Mouse (Mus musculus): ENCODE measurements around the gene Epb41l5. TPM values are rescaled to one million over a fixed set of nuclear protein-coding genes. Genes with fewer than 3 reads are reported as not detected.

Gene Epb41l5
- polyA plus RNA-seq, 1 experiment from 2014 or later: 16.8 TPM

DNA sequence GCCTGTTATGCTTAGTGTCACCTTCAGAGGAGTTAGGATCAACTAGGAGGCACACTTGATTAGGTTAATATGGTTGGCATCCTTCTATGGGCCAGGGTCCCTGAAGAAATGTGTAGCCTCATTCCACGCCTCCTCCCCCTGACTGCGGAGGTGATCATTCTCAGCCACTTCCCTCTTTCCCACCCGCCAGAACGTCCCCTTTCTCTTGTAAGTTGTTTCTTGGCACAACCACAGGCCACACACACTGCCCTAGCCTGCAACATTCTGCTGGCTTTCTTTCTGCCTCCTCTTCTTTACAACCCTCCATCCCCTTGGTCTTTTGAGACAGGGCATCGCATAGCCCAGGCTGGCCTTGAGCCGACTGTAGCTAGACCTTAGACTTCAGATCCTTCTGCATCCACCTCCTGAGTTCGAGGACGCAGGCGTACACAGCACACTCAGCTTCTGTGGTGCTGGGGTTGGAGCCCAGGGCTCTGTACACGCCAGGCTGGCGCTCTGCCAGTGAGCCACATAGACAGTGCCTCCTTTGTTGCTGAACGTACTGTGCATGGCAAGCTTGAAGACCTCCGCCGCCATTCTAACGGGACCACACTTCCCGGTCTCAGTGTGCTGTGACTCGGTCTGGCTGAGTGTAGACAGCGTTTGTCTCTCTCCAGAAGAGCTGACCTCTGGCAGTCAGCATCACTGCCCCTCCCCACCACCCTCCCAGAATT is 115.6 kb downstream of the Epb41l5 start:
- Histone ChIP-seq H3K36me3 (ENCODE audit: control insufficient read depth, insufficient read depth, low read length) (peaks cover 17% of the 10 kb centered on the region), H3K9ac (ENCODE audit: low read length) (no peak overlapping the region), H3K27ac (ENCODE audit: low read depth, low read length) (0 out of 2 replicates have a peak overlapping the region, but pooled peaks have one; percentile 15), H3K27me3 (replicated peaks; ENCODE audit: control insufficient read depth, insufficient read depth, low read length) (no peaks in the 10 kb centered on the region), H3K4me1 (ENCODE audit: control insufficient read depth, insufficient read depth, low read length) (no peaks in the 10 kb centered on the region), H3K4me2 (ENCODE audit: low read length) (no peak overlapping the region), H3K9me3 (replicated peaks; ENCODE audit: control insufficient read depth, low read length) (0 out of 2 replicates have a peak, but pooled peaks cover 3% of the 10 kb centered on the region), H3K4me3 (ENCODE audit: low read depth, low read length) (no peak overlapping the region)
- ATAC-seq: peak; percentile 81
- DNase-seq (ENCODE audit: low spot score): peak; percentile 77
- WGBS: 55% methylated on average over 18 of the region's 18 CpGs

DNA sequence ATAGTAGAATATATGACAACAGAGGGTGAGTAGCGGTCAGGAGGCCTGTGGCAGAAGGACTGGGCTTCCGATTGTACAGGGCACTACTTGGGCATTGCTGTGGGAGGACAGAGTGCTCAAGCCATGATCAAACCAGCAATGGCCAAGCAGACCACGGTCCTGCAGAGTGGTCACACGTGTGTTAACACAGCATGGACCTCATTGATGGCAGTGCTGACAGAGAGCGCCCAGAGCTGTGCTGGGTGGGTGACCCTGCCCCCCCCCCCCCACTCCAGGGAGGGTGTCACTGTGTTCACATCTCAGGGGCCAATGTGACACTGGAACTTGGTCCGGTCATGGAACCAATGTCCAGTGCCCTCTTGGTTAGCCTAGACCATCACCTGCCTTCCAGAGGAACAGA is 116.6 kb downstream of the Epb41l5 start:
- Histone ChIP-seq H3K9ac (ENCODE audit: low read length) (no peak overlapping the region), H3K27ac (ENCODE audit: low read depth, low read length) (no peak overlapping the region), H3K4me3 (ENCODE audit: low read depth, low read length) (no peak overlapping the region), H3K27me3 (replicated peaks; ENCODE audit: control insufficient read depth, insufficient read depth, low read length) (no peaks in the 10 kb centered on the region), H3K36me3 (ENCODE audit: control insufficient read depth, insufficient read depth, low read length) (peaks cover 22% of the 10 kb centered on the region), H3K4me2 (ENCODE audit: low read length) (no peak overlapping the region), H3K4me1 (ENCODE audit: control insufficient read depth, insufficient read depth, low read length) (no peaks in the 10 kb centered on the region), H3K9me3 (replicated peaks; ENCODE audit: control insufficient read depth, low read length) (0 out of 2 replicates have a peak, but pooled peaks cover 3% of the 10 kb centered on the region)
- ATAC-seq (no peak), DNase-seq (ENCODE audit: low spot score) (no peak)
- 95% methylated on average over 6 of the region's 6 CpGs for WGBS

- H3K36me3 ChIP-seq (ENCODE audit: control insufficient read depth, insufficient read depth, low read length): peaks cover 22% of the 10 kb centered on the region
- no peak overlapping the region for H3K4me3 ChIP-seq (ENCODE audit: low read depth, low read length)
- H3K9ac ChIP-seq (ENCODE audit: low read length): no peak overlapping the region
- H3K9me3 ChIP-seq (replicated peaks; ENCODE audit: control insufficient read depth, low read length): 0 out of 2 replicates have a peak, but pooled peaks cover 3% of the 10 kb centered on the region
- H3K4me1 ChIP-seq (ENCODE audit: control insufficient read depth, insufficient read depth, low read length): peaks cover 5% of the 10 kb centered on the region
- ATAC-seq: no peak
- no peak for DNase-seq (ENCODE audit: low spot score)
- no peak overlapping the region for H3K27ac ChIP-seq (ENCODE audit: low read depth, low read length)
- WGBS: 92% methylated on average over 13 of the region's 13 CpGs
- H3K27me3 ChIP-seq (replicated peaks; ENCODE audit: control insufficient read depth, insufficient read depth, low read length): no peaks in the 10 kb centered on the region
- no peak overlapping the region for H3K4me2 ChIP-seq (ENCODE audit: low read length)
Observed at GRCm38 (mm10) chr1:119530941-119531340, 117.9 kb downstream of the Epb41l5 start.

DNA sequence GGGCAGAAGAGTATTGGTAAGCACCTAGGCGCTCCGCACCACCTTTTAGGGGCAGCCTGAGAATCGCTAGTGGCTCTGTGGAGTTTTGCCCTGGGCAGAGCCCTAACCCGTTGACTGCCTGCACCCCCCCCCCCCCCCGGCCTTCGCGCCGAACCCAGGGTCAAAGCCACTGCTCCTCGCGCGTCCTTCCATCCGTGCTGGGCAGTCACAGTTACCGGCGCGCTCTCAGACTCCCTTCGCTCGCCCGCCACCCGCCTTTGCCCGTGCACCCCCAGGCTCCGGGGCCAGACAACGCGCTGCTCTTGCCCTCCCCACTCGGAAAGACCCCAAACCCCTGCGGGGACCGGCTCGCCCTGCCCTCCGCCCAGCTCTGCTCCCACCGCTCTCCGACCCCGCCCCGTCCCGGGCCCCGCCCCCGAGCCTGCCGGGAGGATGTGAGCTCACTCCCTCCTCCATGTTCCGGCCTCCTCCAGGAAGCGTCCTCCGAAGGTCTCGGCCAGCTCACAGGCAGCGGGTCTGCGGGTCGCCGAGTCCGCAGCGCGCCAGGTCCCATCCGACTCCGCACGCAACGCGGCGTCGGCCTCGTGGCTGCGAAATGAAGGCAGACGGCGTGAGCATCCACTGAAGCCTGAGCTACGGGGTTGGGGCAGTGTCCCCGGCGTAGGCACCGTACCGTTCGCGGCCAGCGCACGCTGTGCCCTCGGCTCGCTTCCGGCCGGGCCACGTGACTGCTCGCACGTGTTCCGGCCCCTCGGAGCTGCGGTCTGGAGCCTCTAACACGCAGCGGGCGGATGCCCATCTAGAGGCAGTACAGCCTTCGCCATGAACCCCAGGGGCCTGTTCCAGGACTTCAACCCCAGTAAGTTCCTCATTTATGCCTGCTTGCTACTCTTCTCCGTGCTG is 122.9 kb downstream of the Epb41l5 start, which contains the start of gene Tmem185b:
Gene Tmem185b (plus strand): TSS at position 472 of the 903 bp plus-strand sequence.
- H3K36me3 ChIP-seq (ENCODE audit: control insufficient read depth, insufficient read depth, low read length): peaks cover 22% of the 10 kb centered on the region

DNA sequence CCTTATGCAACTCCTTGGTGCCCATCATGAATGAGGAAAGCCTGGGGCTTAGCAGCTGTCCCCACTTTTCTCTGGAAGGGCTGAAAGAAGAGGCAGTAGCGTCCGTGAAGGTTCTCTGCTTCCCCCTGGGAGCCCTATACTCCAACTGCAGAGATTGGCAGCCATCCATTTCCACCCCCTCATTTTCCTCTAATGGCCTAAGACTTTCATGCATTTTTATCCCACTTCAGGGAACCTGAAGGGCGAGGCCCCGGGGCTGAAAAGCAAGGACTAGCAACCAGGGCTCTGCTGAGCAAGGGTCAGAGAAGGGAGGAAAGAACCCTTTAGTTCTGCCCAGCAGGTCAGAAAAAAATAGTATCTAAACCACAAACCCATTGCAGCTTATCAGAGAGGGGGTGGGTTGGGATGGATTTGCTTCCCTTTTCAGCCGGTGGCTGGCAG is 123.8 kb downstream of the Epb41l5 start:
- H3K9me3 ChIP-seq (replicated peaks; ENCODE audit: control insufficient read depth, low read length): 0 out of 2 replicates have a peak, but pooled peaks cover 3% of the 10 kb centered on the region
- no peaks in the 10 kb centered on the region for H3K27me3 ChIP-seq (replicated peaks; ENCODE audit: control insufficient read depth, insufficient read depth, low read length)
- peaks cover 14% of the 10 kb centered on the region for H3K4me1 ChIP-seq (ENCODE audit: control insufficient read depth, insufficient read depth, low read length)
- 6% methylated on average over 5 of the region's 5 CpGs for WGBS
- peak overlapping the region; percentile 64 for H3K4me3 ChIP-seq (ENCODE audit: low read depth, low read length)
- ATAC-seq: no peak
- H3K9ac ChIP-seq (ENCODE audit: low read length): peak overlapping the region; percentile 86
- H3K27ac ChIP-seq (ENCODE audit: low read depth, low read length): no peak overlapping the region
- DNase-seq (ENCODE audit: low spot score): peak; percentile 65
- peaks cover 22% of the 10 kb centered on the region for H3K36me3 ChIP-seq (ENCODE audit: control insufficient read depth, insufficient read depth, low read length)
- peak overlapping the region; percentile 88 for H3K4me2 ChIP-seq (ENCODE audit: low read length)

More for the DNA sequence above, 122.9 kb downstream of the Epb41l5 start, which contains the start of gene Tmem185b:
- 2% methylated on average over 72 of the region's 82 CpGs for WGBS
- DNase-seq (ENCODE audit: low spot score): peak; percentile 88
- H3K4me3 ChIP-seq (ENCODE audit: low read depth, low read length): peak within 1 kb of the TSS; percentile 64
- peaks cover 14% of the 10 kb centered on the region for H3K4me1 ChIP-seq (ENCODE audit: control insufficient read depth, insufficient read depth, low read length)
- H3K9ac ChIP-seq (ENCODE audit: low read length): peak within 1 kb of the TSS; percentile 86
- H3K27me3 ChIP-seq (replicated peaks; ENCODE audit: control insufficient read depth, insufficient read depth, low read length): no peaks in the 10 kb centered on the region
- H3K27ac ChIP-seq (ENCODE audit: low read depth, low read length): peak within 1 kb of the TSS; percentile 78
- peak within 1 kb of the TSS; percentile 88 for H3K4me2 ChIP-seq (ENCODE audit: low read length)
- H3K9me3 ChIP-seq (replicated peaks; ENCODE audit: control insufficient read depth, low read length): 0 out of 2 replicates have a peak, but pooled peaks cover 3% of the 10 kb centered on the region
- peak; percentile 98 for ATAC-seq

GRCm38 (mm10) chr1:119523826-119524225 is 125.0 kb downstream of the Epb41l5 start:
- WGBS: 90% methylated on average over 7 of the region's 7 CpGs
- peaks cover 14% of the 10 kb centered on the region for H3K4me1 ChIP-seq (ENCODE audit: control insufficient read depth, insufficient read depth, low read length)
- ATAC-seq (no peak), DNase-seq (ENCODE audit: low spot score) (no peak)
- peaks cover 11% of the 10 kb centered on the region for H3K36me3 ChIP-seq (ENCODE audit: control insufficient read depth, insufficient read depth, low read length)
- no peaks in the 10 kb centered on the region for H3K27me3 ChIP-seq (replicated peaks; ENCODE audit: control insufficient read depth, insufficient read depth, low read length)
- H3K4me3 ChIP-seq (ENCODE audit: low read depth, low read length): no peak overlapping the region
- H3K9me3 ChIP-seq (replicated peaks; ENCODE audit: control insufficient read depth, low read length): 0 out of 2 replicates have a peak, but pooled peaks cover under 1% of the 10 kb centered on the region
- H3K4me2 ChIP-seq (ENCODE audit: low read length): no peak overlapping the region
- no peak overlapping the region for H3K27ac ChIP-seq (ENCODE audit: low read depth, low read length)
- no peak overlapping the region for H3K9ac ChIP-seq (ENCODE audit: low read length)

DNA sequence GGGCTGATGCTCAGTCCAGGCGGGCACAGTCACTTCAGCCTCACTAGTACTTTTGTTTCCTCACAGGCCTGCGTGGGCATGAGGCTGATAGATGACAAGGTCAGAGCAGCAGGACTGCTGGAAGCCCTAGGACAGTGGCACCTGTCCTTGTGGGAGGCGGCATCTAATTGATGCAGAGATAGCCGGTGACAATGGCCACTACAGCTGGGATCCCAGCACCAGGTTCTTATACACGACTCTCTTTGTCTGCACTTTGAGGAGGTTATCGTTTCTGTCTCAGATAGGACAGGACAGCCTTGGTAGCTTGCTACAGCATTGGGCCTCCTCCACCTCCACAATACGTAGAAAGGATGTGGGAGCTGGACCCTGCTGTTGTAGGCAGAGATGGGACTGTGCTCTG is 125.4 kb downstream of the Epb41l5 start:
- no peaks in the 10 kb centered on the region for H3K9me3 ChIP-seq (replicated peaks; ENCODE audit: control insufficient read depth, low read length)
- 81% methylated on average over 7 of the region's 7 CpGs for WGBS
- peaks cover 7% of the 10 kb centered on the region for H3K36me3 ChIP-seq (ENCODE audit: control insufficient read depth, insufficient read depth, low read length)

GRCm38 (mm10) chr1:119522726-119523125 is 126.1 kb downstream of the Epb41l5 start:
- Histone ChIP-seq H3K4me1 (ENCODE audit: control insufficient read depth, insufficient read depth, low read length) (peaks cover 14% of the 10 kb centered on the region), H3K27me3 (replicated peaks; ENCODE audit: control insufficient read depth, insufficient read depth, low read length) (no peaks in the 10 kb centered on the region), H3K4me2 (ENCODE audit: low read length) (no peak overlapping the region), H3K9me3 (replicated peaks; ENCODE audit: control insufficient read depth, low read length) (no peaks in the 10 kb centered on the region), H3K4me3 (ENCODE audit: low read depth, low read length) (no peak overlapping the region), H3K9ac (ENCODE audit: low read length) (no peak overlapping the region), H3K36me3 (ENCODE audit: control insufficient read depth, insufficient read depth, low read length) (peaks cover 4% of the 10 kb centered on the region; the same call in 1 of the 2 replicates), H3K27ac (ENCODE audit: low read depth, low read length) (no peak overlapping the region)
- ATAC-seq (no peak), DNase-seq (ENCODE audit: low spot score) (no peak)
- 90% methylated on average over 4 of the region's 4 CpGs for WGBS

More for the DNA sequence above, 125.4 kb downstream of the Epb41l5 start:
- H3K4me1 ChIP-seq (ENCODE audit: control insufficient read depth, insufficient read depth, low read length): peaks cover 14% of the 10 kb centered on the region
- DNase-seq (ENCODE audit: low spot score) (no peak), ATAC-seq (no peak)
- no peaks in the 10 kb centered on the region for H3K27me3 ChIP-seq (replicated peaks; ENCODE audit: control insufficient read depth, insufficient read depth, low read length)
- no peak overlapping the region for H3K4me3 ChIP-seq (ENCODE audit: low read depth, low read length)
- no peak overlapping the region for H3K27ac ChIP-seq (ENCODE audit: low read depth, low read length)
- H3K4me2 ChIP-seq (ENCODE audit: low read length): no peak overlapping the region
- H3K9ac ChIP-seq (ENCODE audit: low read length): no peak overlapping the region
